Mouse (Mus musculus): Measurements from ENCODE around the gene Stk38. TPM values are rescaled to one million over a fixed set of nuclear protein-coding genes. Genes with fewer than 3 reads are reported as not detected.
A peak's percentile ranks its signal among the peaks of the same experiment; 100 is the strongest.
"Not testable (repeated sequence)": the region's sequence is repeated elsewhere in the genome, so short reads cannot be mapped to it uniquely, and the experiment has no call there.

Stk38 gene
- polyA plus RNA-seq, 1 experiment, result 32.2 TPM

- Histone ChIP-seq H3K4me1 (peaks cover 57% of the 10 kb centered on the region), H3K27me3 (replicated peaks) (no peaks in the 10 kb centered on the region), H3K4me3 (replicated peaks) (peak overlapping the region; percentile 26), H3K9me3 (no peaks in the 10 kb centered on the region), H3K36me3 (replicated peaks; ENCODE audit: low read length) (peaks cover 81% of the 10 kb centered on the region)
- TF ChIP-seq FLI1 (IDR thresholded peaks at IDR 0.05; ENCODE audit: low read length) (no peak), GATA1 (IDR thresholded peaks at IDR 0.05; ENCODE audit: borderline replicate concordance, low read length) (no peak)
Observed at GRCm38 (mm10) chr17:29039351-29039750, 31.6 kb upstream of the Stk38 start.

- peaks cover 56% of the 10 kb centered on the region for H3K4me1 ChIP-seq
- H3K36me3 ChIP-seq (replicated peaks; ENCODE audit: low read length), result peaks cover 55% of the 10 kb centered on the region
Observed at GRCm38 (mm10) chr17:29035506-29035905, 27.7 kb upstream of the Stk38 start.

GRCm38 (mm10) chr17:29034264-29034663, 26.5 kb upstream of the Stk38 start:
- TF ChIP-seq FLI1 (IDR thresholded peaks at IDR 0.05; ENCODE audit: low read length), result no peak
- TF ChIP-seq GATA1 (IDR thresholded peaks at IDR 0.05; ENCODE audit: borderline replicate concordance, low read length), result no peak
- Histone ChIP-seq H3K9me3 (no peaks in the 10 kb centered on the region), H3K36me3 (replicated peaks; ENCODE audit: low read length) (peaks cover 42% of the 10 kb centered on the region), H3K4me3 (replicated peaks) (peak overlapping the region; percentile 97), H3K4me1 (peaks cover 48% of the 10 kb centered on the region), H3K27me3 (replicated peaks) (no peaks in the 10 kb centered on the region)

More at GRCm38 (mm10) chr17:29035506-29035905, 27.7 kb upstream of the Stk38 start:
- H3K4me3 ChIP-seq (replicated peaks), result peak overlapping the region; percentile 78
- TF ChIP-seq GATA1 (IDR thresholded peaks at IDR 0.05; ENCODE audit: borderline replicate concordance, low read length) (no peak), FLI1 (IDR thresholded peaks at IDR 0.05; ENCODE audit: low read length) (no peak)
- H3K27me3 ChIP-seq (replicated peaks), result no peaks in the 10 kb centered on the region
- no peaks in the 10 kb centered on the region for H3K9me3 ChIP-seq

GRCm38 (mm10) chr17:29033569-29034061, 25.8 kb upstream of the Stk38 start:
- no peaks in the 10 kb centered on the region for H3K27me3 ChIP-seq (replicated peaks)

GRCm38 (mm10) chr17:29032274-29033069, 24.7 kb upstream of the Stk38 start, which contains the start of gene Srsf3:
Srsf3 (plus strand) TSS chr17:29032628.
- Histone ChIP-seq H3K36me3 (replicated peaks; ENCODE audit: low read length) (peaks cover 25% of the 10 kb centered on the region), H3K4me1 (peaks cover 44% of the 10 kb centered on the region), H3K9me3 (no peaks in the 10 kb centered on the region), H3K4me3 (replicated peaks) (peak within 1 kb of the TSS; percentile 97), H3K27me3 (replicated peaks) (no peaks in the 10 kb centered on the region)
- no peak for TF ChIP-seq GATA1 (IDR thresholded peaks at IDR 0.05; ENCODE audit: borderline replicate concordance, low read length)
- no peak for TF ChIP-seq FLI1 (IDR thresholded peaks at IDR 0.05; ENCODE audit: low read length)

More at GRCm38 (mm10) chr17:29033569-29034061, 25.8 kb upstream of the Stk38 start:
- peaks cover 48% of the 10 kb centered on the region for H3K4me1 ChIP-seq
- peak overlapping the region; percentile 97 for H3K4me3 ChIP-seq (replicated peaks)
- TF ChIP-seq GATA1 (IDR thresholded peaks at IDR 0.05; ENCODE audit: borderline replicate concordance, low read length) (no peak), FLI1 (IDR thresholded peaks at IDR 0.05; ENCODE audit: low read length) (no peak)
- H3K9me3 ChIP-seq, result no peaks in the 10 kb centered on the region
- peaks cover 36% of the 10 kb centered on the region for H3K36me3 ChIP-seq (replicated peaks; ENCODE audit: low read length)

- Histone ChIP-seq H3K4me1 (peaks cover 45% of the 10 kb centered on the region), H3K9me3 (no peaks in the 10 kb centered on the region), H3K27me3 (replicated peaks) (no peaks in the 10 kb centered on the region), H3K4me3 (replicated peaks) (peak overlapping the region; percentile 97), H3K36me3 (replicated peaks; ENCODE audit: low read length) (peaks cover 18% of the 10 kb centered on the region)
- TF ChIP-seq FLI1 (IDR thresholded peaks at IDR 0.05; ENCODE audit: low read length), result no peak
- no peak for TF ChIP-seq GATA1 (IDR thresholded peaks at IDR 0.05; ENCODE audit: borderline replicate concordance, low read length)
Observed at GRCm38 (mm10) chr17:29031771-29032273, 24.0 kb upstream of the Stk38 start.

GRCm38 (mm10) chr17:29031085-29031711, 23.4 kb upstream of the Stk38 start:
- H3K36me3 ChIP-seq (replicated peaks; ENCODE audit: low read length), result peaks cover 12% of the 10 kb centered on the region
- H3K9me3 ChIP-seq; H3K27me3 ChIP-seq (replicated peaks): not testable (repeated sequence)
- peaks cover 45% of the 10 kb centered on the region for H3K4me1 ChIP-seq
- H3K4me3 ChIP-seq (replicated peaks), result peak overlapping the region; percentile 97

GRCm38 (mm10) chr17:29030321-29031034, 22.7 kb upstream of the Stk38 start:
- Histone ChIP-seq H3K36me3 (replicated peaks; ENCODE audit: low read length) (peaks cover 9% of the 10 kb centered on the region), H3K27me3 (replicated peaks) (no peaks in the 10 kb centered on the region), H3K9me3 (no peaks in the 10 kb centered on the region), H3K4me1 (peaks cover 43% of the 10 kb centered on the region), H3K4me3 (replicated peaks) (peak overlapping the region; percentile 46)
- TF ChIP-seq FLI1 (IDR thresholded peaks at IDR 0.05; ENCODE audit: low read length) (no peak), GATA1 (IDR thresholded peaks at IDR 0.05; ENCODE audit: borderline replicate concordance, low read length) (no peak)

GRCm38 (mm10) chr17:29026652-29027356, 19.0 kb upstream of the Stk38 start:
- no peaks in the 10 kb centered on the region for H3K36me3 ChIP-seq (replicated peaks; ENCODE audit: low read length)
- H3K4me1 ChIP-seq, result peaks cover 66% of the 10 kb centered on the region
- TF ChIP-seq FLI1 (IDR thresholded peaks at IDR 0.05; ENCODE audit: low read length), result no peak
- TF ChIP-seq GATA1 (IDR thresholded peaks at IDR 0.05; ENCODE audit: borderline replicate concordance, low read length), result no peak
- no peaks in the 10 kb centered on the region for H3K27me3 ChIP-seq (replicated peaks)
- no peaks in the 10 kb centered on the region for H3K9me3 ChIP-seq
- no peak overlapping the region for H3K4me3 ChIP-seq (replicated peaks)

Data from megakaryocyte, embryonic 14.5 days (primary cell).